Mouse (Mus musculus) kidney, embryonic 14.5 days (tissue): ENCODE results near the gene Pisd. TPM values are rescaled to one million over a fixed set of nuclear protein-coding genes. Genes with fewer than 3 reads are reported as not detected.
A peak's percentile ranks its signal among the peaks of the same experiment; 100 is the strongest.
"Not testable (repeated sequence)": the region's sequence is repeated elsewhere in the genome, so short reads cannot be mapped to it uniquely, and the experiment has no call there.

Experiments
- ATAC-seq: fragments of 200-750 bp; cut with Nextera tagmentation; 2 replicates; pipeline ENCODE4 v1.8.0; 2017; ENCODE audit warnings: moderate number of reproducible peaks, mild to moderate bottlenecking, moderate TSS enrichment, moderate library complexity; ENCODE audit not compliant: low FRiP score, low TSS enrichment
- H3K27ac ChIP-seq: fragments of 300-500 bp; sonication (generic); 2 replicates; pipeline ENCODE4 v1.5.1; 2014; ENCODE audit warnings: low read depth, mild to moderate bottlenecking, low read length, moderate library complexity, mixed read lengths
- H3K27me3 ChIP-seq: fragments of 300-500 bp; sonication (generic); 2 replicates; pipeline ENCODE4 v1.6.1; 2014; ENCODE audit warnings: mild to moderate bottlenecking, low read length; ENCODE audit not compliant: control insufficient read depth, insufficient read depth
- H3K36me3 ChIP-seq: fragments of 300-500 bp; sonication (generic); 2 replicates; pipeline ENCODE4 v1.6.1; 2014; ENCODE audit warnings: low read length, mixed read lengths; ENCODE audit not compliant: control insufficient read depth, insufficient read depth
- H3K4me1 ChIP-seq: fragments of 300-500 bp; sonication (generic); 2 replicates; pipeline ENCODE4 v1.6.1; 2014; ENCODE audit warnings: low read length, mixed read lengths; ENCODE audit not compliant: control insufficient read depth, insufficient read depth
- H3K4me2 ChIP-seq: fragments of 300-500 bp; sonication (generic); replicated peaks from 2 replicates; pipeline ENCODE4 v1.6.1; 2014; ENCODE audit warnings: low read depth, mild to moderate bottlenecking, low read length
- H3K4me3 ChIP-seq: fragments of 300-500 bp; sonication (generic); 2 replicates; pipeline ENCODE4 v1.5.1; 2014; ENCODE audit warnings: mild to moderate bottlenecking, low read length
- H3K9ac ChIP-seq: fragments of 300-500 bp; sonication (generic); 2 replicates; pipeline ENCODE4 v1.6.1; 2014; ENCODE audit warnings: low read depth, mild to moderate bottlenecking, low read length, moderate library complexity
- H3K9me3 ChIP-seq: fragments of 300-500 bp; sonication (generic); 2 replicates; pipeline ENCODE4 v1.6.1; 2016; ENCODE audit warnings: low read length; ENCODE audit not compliant: control insufficient read depth
- WGBS: fragments of 180-500 bp; shearing (Covaris S2); extraction: QIAGEN DNeasy Blood & Tissue Kit; methylation state at CpG from one replicate; pipeline ENCODE4 v1.1.7; 2014; 5-methylcytosine and 5-hydroxymethylcytosine counted together
- polyA plus RNA-seq: library from polyadenylated mRNA; unstranded; fragments of >200 nt; fragmentation: Nextera tagmentation; extraction: Ambion mirVana; gene quantifications from 2 replicates; pipeline ENCODE4 v1.2.1, GENCODE M21; 2014

The Pisd gene
- polyA plus RNA-seq: 73.7 and 79.2 TPM in 2 replicates

DNA sequence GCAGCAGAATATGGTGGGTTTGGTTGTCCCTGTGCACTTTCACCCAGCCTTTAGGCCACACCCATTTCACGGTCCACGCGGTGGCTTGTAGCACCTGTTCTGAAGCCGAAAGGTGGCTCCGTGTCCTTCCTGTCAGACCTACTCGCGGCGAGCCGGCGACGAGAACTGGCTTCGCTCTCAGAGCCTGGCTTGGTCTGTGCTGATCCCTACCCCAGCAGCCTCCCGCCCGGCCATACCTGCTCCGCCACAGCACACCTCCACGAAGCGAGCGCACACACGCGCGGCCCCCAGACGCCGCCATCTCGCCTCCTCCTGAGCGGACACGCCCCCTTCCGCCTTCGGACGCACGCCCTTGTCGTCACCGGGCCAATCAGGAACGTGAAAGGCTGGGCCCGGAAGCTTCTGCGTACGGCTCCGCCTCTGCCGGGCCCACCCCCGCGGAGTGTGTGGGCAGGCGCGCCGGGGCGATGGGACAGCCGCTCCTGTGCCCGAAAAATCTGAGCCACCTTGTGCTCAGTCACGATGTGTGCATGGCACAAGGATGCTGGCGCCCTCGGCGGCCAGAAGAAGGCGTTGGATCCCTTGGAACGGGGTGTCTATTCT lies at the start of gene Pisd:
Gene Pisd (minus strand): TSS at position 334 of the 603 bp plus-strand sequence.
- peak within 1 kb of the TSS; percentile 26; the same call in 1 of the 2 replicates for H3K27ac ChIP-seq
- ATAC-seq: peak; percentile 99
- H3K27me3 ChIP-seq: no peaks in the 10 kb centered on the region
- H3K4me2 ChIP-seq: peak within 1 kb of the TSS; percentile 71
- peaks cover 4% of the 10 kb centered on the region; the same call in 1 of the 2 replicates for H3K4me1 ChIP-seq
- WGBS: under 1% methylated on average over 52 of the region's 52 CpGs
- H3K36me3 ChIP-seq: peaks cover 8% of the 10 kb centered on the region; the same call in 1 of the 2 replicates
- no peaks in the 10 kb centered on the region for H3K9me3 ChIP-seq
- peak within 1 kb of the TSS; percentile 88 for H3K4me3 ChIP-seq
- H3K9ac ChIP-seq: peak within 1 kb of the TSS; percentile 65

DNA sequence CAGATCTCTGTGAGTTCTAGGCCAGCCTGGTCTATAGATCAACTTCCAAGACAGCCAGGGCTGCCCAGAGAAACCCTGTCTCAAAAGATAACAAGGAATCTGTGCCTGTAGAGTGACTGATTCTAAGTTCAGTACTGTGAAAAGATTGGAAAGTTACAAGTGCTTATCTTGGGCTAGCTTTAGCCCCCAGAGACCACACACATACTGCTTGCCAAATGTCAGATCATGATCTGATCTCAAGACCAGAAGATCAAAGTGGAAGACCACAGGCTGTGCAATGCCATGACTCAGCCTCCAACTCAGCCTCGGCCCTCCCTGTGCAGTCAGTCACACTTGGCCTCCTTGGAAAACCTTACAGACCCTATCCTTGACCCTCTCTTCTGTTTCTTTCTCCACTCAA lies 49.1 kb upstream of the Pisd start:
- Histone ChIP-seq H3K36me3 (peaks cover 82% of the 10 kb centered on the region), H3K4me3 (no peak overlapping the region)
- 89% methylated on average over 1 of the region's 1 CpGs for WGBS

DNA sequence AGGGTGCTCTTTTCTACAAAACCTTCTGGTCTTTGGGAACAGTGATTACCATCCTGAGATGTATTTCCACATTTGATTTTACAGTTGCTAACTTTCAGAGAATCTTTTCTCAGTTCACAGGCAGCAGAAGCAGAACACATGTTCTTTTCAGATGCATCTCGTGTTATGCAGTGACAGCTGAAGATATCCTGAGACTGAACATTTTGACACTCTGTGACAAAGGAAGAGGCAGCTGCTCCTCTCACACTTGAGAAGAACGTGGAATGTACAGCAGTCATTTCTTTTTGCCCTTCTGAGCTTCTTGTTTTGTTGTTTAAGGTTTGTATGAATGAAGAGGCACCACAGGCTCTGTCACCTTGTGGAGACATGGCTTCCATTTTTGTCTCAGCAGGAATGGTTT lies 44.6 kb upstream of the Pisd start:
- H3K4me1 ChIP-seq: no peaks in the 10 kb centered on the region
- H3K9me3 ChIP-seq: no peaks in the 10 kb centered on the region
- no peak overlapping the region for H3K4me3 ChIP-seq
- 92% methylated on average over 2 of the region's 2 CpGs for WGBS
- H3K9ac ChIP-seq: no peak overlapping the region
- H3K4me2 ChIP-seq: no peak overlapping the region
- no peak for ATAC-seq
- no peaks in the 10 kb centered on the region for H3K27me3 ChIP-seq
- no peak overlapping the region for H3K27ac ChIP-seq
- H3K36me3 ChIP-seq: peaks cover 77% of the 10 kb centered on the region

More for the DNA sequence above, 49.1 kb upstream of the Pisd start:
- ATAC-seq: no peak
- Histone ChIP-seq H3K27ac (no peak overlapping the region), H3K4me2 (no peak overlapping the region), H3K9ac (no peak overlapping the region), H3K4me1 (no peaks in the 10 kb centered on the region), H3K9me3 (no peaks in the 10 kb centered on the region), H3K27me3 (no peaks in the 10 kb centered on the region)

DNA sequence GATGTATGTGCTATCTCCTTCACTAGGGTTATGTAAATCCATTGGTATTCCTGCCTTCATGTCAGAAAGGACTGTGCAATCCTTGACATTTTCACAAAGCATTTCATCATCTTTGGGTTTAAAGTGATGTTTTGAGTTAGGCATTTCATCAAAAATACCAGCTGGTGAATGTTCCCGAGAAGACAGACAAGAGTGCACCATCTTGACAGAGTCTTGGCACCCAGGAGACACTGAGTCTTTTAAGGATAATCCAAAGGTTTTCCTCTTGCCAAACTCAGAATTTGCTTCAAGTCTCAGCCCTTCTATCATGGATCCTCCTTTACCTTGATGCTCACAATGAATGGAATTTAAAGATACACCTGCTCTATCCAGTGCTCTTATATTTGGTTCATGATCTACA lies 43.3 kb upstream of the Pisd start:
- not testable (repeated sequence) for H3K27me3 ChIP-seq, H3K9me3 ChIP-seq, H3K4me1 ChIP-seq, ATAC-seq, H3K9ac ChIP-seq, H3K4me3 ChIP-seq, H3K4me2 ChIP-seq, H3K27ac ChIP-seq
- H3K36me3 ChIP-seq: peaks cover 65% of the 10 kb centered on the region
- 90% methylated on average over 1 of the region's 1 CpGs for WGBS

DNA sequence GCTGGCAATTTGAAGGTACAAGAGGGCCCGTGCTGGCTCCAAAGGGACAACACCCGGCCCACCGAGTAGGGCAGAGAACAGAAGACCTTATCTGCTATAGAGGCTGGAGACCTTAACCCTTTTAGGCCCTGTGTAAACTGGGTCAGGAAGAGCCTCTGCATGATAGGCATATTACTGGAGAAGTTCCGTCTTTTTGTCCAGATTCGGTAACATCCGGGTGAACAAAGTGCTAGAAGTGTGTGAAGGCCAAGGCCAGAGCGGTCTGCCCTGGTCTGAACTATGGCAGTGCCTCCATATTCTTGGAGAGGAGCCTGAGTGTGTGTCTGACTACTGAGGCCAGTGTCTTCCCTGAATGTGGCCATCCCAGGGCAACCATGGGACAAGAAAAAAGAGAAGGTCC lies 41.6 kb upstream of the Pisd start, which contains the start of gene Gm20671:
Gene Gm20671 (minus strand): TSS at position 101 of the 400 bp plus-strand sequence.
- H3K4me1 ChIP-seq: no peaks in the 10 kb centered on the region
- peaks cover 60% of the 10 kb centered on the region for H3K36me3 ChIP-seq
- H3K27ac ChIP-seq: no peak within 1 kb of the TSS
- H3K27me3 ChIP-seq: no peaks in the 10 kb centered on the region
- no peak within 1 kb of the TSS for H3K9ac ChIP-seq
- no peak within 1 kb of the TSS for H3K4me2 ChIP-seq
- no peak for ATAC-seq
- no peaks in the 10 kb centered on the region for H3K9me3 ChIP-seq
- no peak within 1 kb of the TSS for H3K4me3 ChIP-seq
- 90% methylated on average over 7 of the region's 7 CpGs for WGBS

DNA sequence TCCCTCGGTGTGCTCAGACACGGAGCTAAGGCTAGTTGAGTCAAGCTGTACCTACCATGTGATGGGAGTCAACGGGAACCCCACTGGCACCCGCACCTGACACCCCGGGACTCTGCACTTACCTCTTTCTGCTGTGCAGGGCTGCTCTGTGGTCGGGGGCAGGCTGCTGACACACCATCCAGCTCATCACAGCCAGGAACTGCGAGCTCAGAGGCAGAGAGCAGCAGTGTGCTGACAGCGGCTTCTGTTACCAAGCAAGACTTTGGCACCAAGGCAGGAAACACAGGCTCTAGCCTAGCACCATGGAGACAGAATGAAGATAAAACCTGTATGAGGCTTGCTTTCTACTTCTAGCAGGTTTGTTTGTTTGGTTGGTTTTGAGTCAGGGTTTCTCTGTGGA lies 35.0 kb upstream of the Pisd start:
- WGBS: 95% methylated on average over 8 of the region's 8 CpGs
- H3K27me3 ChIP-seq: no peaks in the 10 kb centered on the region
- no peak overlapping the region for H3K9ac ChIP-seq
- no peaks in the 10 kb centered on the region for H3K9me3 ChIP-seq
- no peak overlapping the region for H3K27ac ChIP-seq
- peaks cover 47% of the 10 kb centered on the region for H3K36me3 ChIP-seq
- no peaks in the 10 kb centered on the region for H3K4me1 ChIP-seq
- H3K4me3 ChIP-seq: no peak overlapping the region
- H3K4me2 ChIP-seq: no peak overlapping the region
- ATAC-seq: no peak

DNA sequence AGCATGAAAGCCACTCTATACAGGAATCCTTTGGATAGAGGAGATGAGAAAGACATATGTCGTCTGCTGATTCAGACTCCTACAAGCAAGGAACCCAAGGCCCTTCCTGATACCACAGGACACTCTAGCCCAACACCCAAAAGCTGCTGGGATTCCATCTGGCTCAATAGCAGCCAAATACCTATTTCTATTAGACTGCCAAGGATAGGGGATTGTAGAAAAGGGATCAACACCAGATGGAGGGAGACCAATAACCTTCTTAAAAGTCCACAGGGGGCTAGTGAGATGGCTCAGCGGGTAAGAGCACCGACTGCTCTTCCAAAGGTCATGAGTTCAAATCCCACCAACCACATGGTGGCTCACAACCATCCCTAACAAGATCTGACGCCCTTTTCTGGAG lies 29.9 kb upstream of the Pisd start:
- H3K4me1 ChIP-seq: no peaks in the 10 kb centered on the region
- no peaks in the 10 kb centered on the region for H3K27me3 ChIP-seq
- WGBS: 92% methylated on average over 4 of the region's 4 CpGs
- H3K36me3 ChIP-seq: peaks cover 47% of the 10 kb centered on the region
- H3K9me3 ChIP-seq: no peaks in the 10 kb centered on the region
- H3K9ac ChIP-seq: no peak overlapping the region
- no peak overlapping the region for H3K27ac ChIP-seq
- H3K4me2 ChIP-seq: no peak overlapping the region
- ATAC-seq: no peak
- no peak overlapping the region for H3K4me3 ChIP-seq

DNA sequence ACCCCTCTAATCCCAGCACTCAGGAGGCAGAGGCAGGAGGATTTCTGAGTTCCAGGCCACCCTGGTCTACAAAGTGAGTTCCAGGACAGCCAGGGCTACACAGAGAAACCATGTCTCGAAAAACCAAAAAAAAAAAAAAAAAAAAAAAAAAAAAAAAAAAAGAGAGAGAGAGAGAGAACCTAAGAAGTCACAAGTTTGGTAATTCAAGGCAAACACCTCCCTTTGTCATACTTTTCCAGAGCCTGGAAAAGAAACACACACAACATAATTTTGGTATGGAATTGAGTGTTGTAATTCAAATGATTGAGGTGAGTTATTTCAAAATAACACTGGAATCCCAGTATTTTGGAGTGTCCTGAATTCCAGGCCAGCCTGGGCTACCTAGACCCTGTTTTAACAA lies 1.0 kb upstream of the Pisd start:
- not testable (repeated sequence) for H3K4me2 ChIP-seq, H3K27me3 ChIP-seq, H3K27ac ChIP-seq, H3K4me3 ChIP-seq, H3K4me1 ChIP-seq, H3K9me3 ChIP-seq, H3K9ac ChIP-seq, ATAC-seq
- peaks cover 11% of the 10 kb centered on the region; the same call in 1 of the 2 replicates for H3K36me3 ChIP-seq
- 93% methylated on average over 1 of the region's 1 CpGs for WGBS

DNA sequence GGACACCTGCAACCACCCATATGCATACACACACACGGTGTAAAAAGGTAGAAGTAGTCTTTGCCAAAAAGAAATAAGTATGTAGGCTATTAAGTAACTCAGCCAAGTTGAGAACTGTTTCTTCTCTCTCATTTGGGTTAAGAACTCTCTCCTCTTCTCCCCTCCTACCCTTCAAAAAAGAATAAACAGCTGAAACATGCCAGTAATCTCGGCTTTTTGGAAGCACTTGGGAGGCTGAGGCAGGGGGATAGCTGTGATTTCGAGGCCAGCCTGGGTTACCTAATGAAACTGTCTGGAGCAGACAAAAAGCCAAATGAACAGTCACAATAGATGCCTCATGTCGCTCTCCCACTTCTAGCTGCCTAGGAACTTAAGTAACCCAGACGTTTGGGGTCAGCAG lies 720 bp downstream of the Pisd start:
- Histone ChIP-seq H3K9ac (peak overlapping the region; percentile 65), H3K27me3 (no peaks in the 10 kb centered on the region), H3K4me2 (peak overlapping the region; percentile 71), H3K4me1 (peaks cover 4% of the 10 kb centered on the region; the same call in 1 of the 2 replicates), H3K9me3 (no peaks in the 10 kb centered on the region), H3K27ac (0 out of 2 replicates have a peak overlapping the region, but pooled peaks have one; percentile 9), H3K36me3 (peaks cover 8% of the 10 kb centered on the region; the same call in 1 of the 2 replicates), H3K4me3 (peak overlapping the region; percentile 88)
- no peak for ATAC-seq
- 32% methylated on average over 5 of the region's 5 CpGs for WGBS
